Mouse (Mus musculus): ENCODE measurements around the gene Izumo2. TPM values are rescaled to one million over a fixed set of nuclear protein-coding genes. Genes with fewer than 3 reads are reported as not detected.
A peak's percentile ranks its signal among the peaks of the same experiment; 100 is the strongest.

The Izumo2 gene
- total and polyA plus RNA-seq, 3 experiments, result not detected

GRCm38 (mm10) chr7:44663546-44663945 is 45.0 kb upstream of the Izumo2 start (continued):
- TF ChIP-seq SIN3A (IDR thresholded peaks at IDR 0.05; ENCODE audit: low read length) (no peak), ZKSCAN1 (IDR thresholded peaks at IDR 0.05; ENCODE audit: low read depth, low read length) (no peak)

GRCm38 (mm10) chr7:44664731-44665130 is 43.8 kb upstream of the Izumo2 start:
- Histone ChIP-seq H3K27ac (ENCODE audit: control insufficient read depth, low read depth, low read length) (no peak overlapping the region), H3K4me3 (ENCODE audit: control insufficient read depth in 1 of 2, insufficient read depth in 1 of 2, low read depth in 2 of 2, low read length in 2 of 2) (no peak overlapping the region), H3K36me3 (ENCODE audit: control insufficient read depth in 1 of 2, insufficient read depth in 2 of 2, low read length in 2 of 2) (no peaks in the 10 kb centered on the region), H3K27me3 (ENCODE audit: control insufficient read depth in 1 of 2, insufficient read depth in 2 of 2, low read length in 2 of 2) (no peaks in the 10 kb centered on the region), H3K9ac (ENCODE audit: control insufficient read depth, low read depth, low read length, poor library complexity, severe bottlenecking) (no peak overlapping the region), H3K4me1 (ENCODE audit: control insufficient read depth in 1 of 2, insufficient read depth in 2 of 2, low read length in 2 of 2) (no peaks in the 10 kb centered on the region), H3K79me2 (ENCODE audit: control insufficient read depth, insufficient read depth, low read length, poor library complexity) (no peaks in the 10 kb centered on the region), H3K9me3 (replicated peaks; ENCODE audit: insufficient read depth, low read length) (no peaks in the 10 kb centered on the region)
- TF ChIP-seq TBP (IDR thresholded peaks at IDR 0.05; ENCODE audit: low read depth, low read length), result no peak
- no peak for TF ChIP-seq ELF1 (IDR thresholded peaks at IDR 0.05; ENCODE audit: low read depth, low read length)
- no peak for TF ChIP-seq MAZ (IDR thresholded peaks at IDR 0.05; ENCODE audit: low read depth, low read length)
- TF ChIP-seq SIN3A (IDR thresholded peaks at IDR 0.05; ENCODE audit: low read length), result no peak
- TF ChIP-seq MYB (IDR thresholded peaks at IDR 0.05; ENCODE audit: low read depth, low read length), result no peak
- no peak for TF ChIP-seq CTCF (IDR thresholded peaks at IDR 0.05 in 2 of 3, conservative IDR thresholded peaks at IDR 0.05 in 1 of 3; ENCODE audit: control insufficient read depth in 1 of 3, insufficient read depth in 1 of 3, low read depth in 2 of 3, low read length in 3 of 3, poor library complexity in 1 of 3, severe bottlenecking in 1 of 3)
- TF ChIP-seq GABPA (IDR thresholded peaks at IDR 0.05; ENCODE audit: low read depth, low read length), result no peak
- no peak for TF ChIP-seq POLR2A (IDR thresholded peaks at IDR 0.05; ENCODE audit: control insufficient read depth in 1 of 2, insufficient read depth in 1 of 2, low read depth in 1 of 2, low read length in 2 of 2, poor library complexity in 1 of 2)
- no peak for TF ChIP-seq JUND (IDR thresholded peaks at IDR 0.05; ENCODE audit: low read depth, low read length)
- no peak for TF ChIP-seq MXI1 (IDR thresholded peaks at IDR 0.05; ENCODE audit: low read depth, low read length)
- no peak for TF ChIP-seq USF2 (IDR thresholded peaks at IDR 0.05; ENCODE audit: borderline replicate concordance in 1 of 2, insufficient read depth in 1 of 2, low read depth in 1 of 2, low read length in 2 of 2)
- no peak for TF ChIP-seq E2F4 (IDR thresholded peaks at IDR 0.05; ENCODE audit: borderline replicate concordance, low read depth, low read length)
- no peak for TF ChIP-seq ZMIZ1 (IDR thresholded peaks at IDR 0.05; ENCODE audit: low read depth, low read length)
- TF ChIP-seq MEF2A (IDR thresholded peaks at IDR 0.05; ENCODE audit: extremely low read depth, insufficient replicate concordance, low read depth, low read length, poor library complexity, severe bottlenecking), result no peak
- TF ChIP-seq USF1 (IDR thresholded peaks at IDR 0.05; ENCODE audit: low read depth, low read length), result no peak
- DNase-seq (ENCODE audit: low read depth, low spot score), result no peak

- H3K4me1 ChIP-seq (ENCODE audit: control insufficient read depth in 1 of 2, insufficient read depth in 2 of 2, low read length in 2 of 2), result no peaks in the 10 kb centered on the region
- no peaks in the 10 kb centered on the region for H3K9me3 ChIP-seq (replicated peaks; ENCODE audit: insufficient read depth, low read length)
- no peak overlapping the region for H3K4me3 ChIP-seq (ENCODE audit: control insufficient read depth in 1 of 2, insufficient read depth in 1 of 2, low read depth in 2 of 2, low read length in 2 of 2)
- H3K36me3 ChIP-seq (ENCODE audit: control insufficient read depth in 1 of 2, insufficient read depth in 2 of 2, low read length in 2 of 2), result no peaks in the 10 kb centered on the region
- H3K9ac ChIP-seq (ENCODE audit: control insufficient read depth, low read depth, low read length, poor library complexity, severe bottlenecking), result no peak overlapping the region
- DNase-seq (ENCODE audit: low read depth, low spot score), result peak; percentile 13
- H3K27ac ChIP-seq (ENCODE audit: control insufficient read depth, low read depth, low read length), result no peak overlapping the region
- H3K27me3 ChIP-seq (ENCODE audit: control insufficient read depth in 1 of 2, insufficient read depth in 2 of 2, low read length in 2 of 2), result no peaks in the 10 kb centered on the region
- no peak for TF ChIP-seq KAT2A (conservative IDR thresholded peaks at IDR 0.05; ENCODE audit: low read depth, low read length)
- TF ChIP-seq CTCF (IDR thresholded peaks at IDR 0.05 in 2 of 3, conservative IDR thresholded peaks at IDR 0.05 in 1 of 3; ENCODE audit: control insufficient read depth in 1 of 3, insufficient read depth in 1 of 3, low read depth in 2 of 3, low read length in 3 of 3, poor library complexity in 1 of 3, severe bottlenecking in 1 of 3), result peak; percentile 14 to 30 (median 29); a peak in 5 of 6 replicates
- TF ChIP-seq SMC3 (IDR thresholded peaks at IDR 0.05; ENCODE audit: low read depth, low read length), result no peak
- TF ChIP-seq RAD21 (IDR thresholded peaks at IDR 0.05; ENCODE audit: low read depth, low read length), result peak; percentile 6
- no peak for TF ChIP-seq MYB (IDR thresholded peaks at IDR 0.05; ENCODE audit: low read depth, low read length)
- no peaks in the 10 kb centered on the region for H3K79me2 ChIP-seq (ENCODE audit: control insufficient read depth, insufficient read depth, low read length, poor library complexity)
Measured at GRCm38 (mm10) chr7:44666462-44666861, 42.1 kb upstream of the Izumo2 start.

Measured in MEL (cell line).